Mouse (Mus musculus): ENCODE data around the gene Ggcx.

The Ggcx gene

DNA sequence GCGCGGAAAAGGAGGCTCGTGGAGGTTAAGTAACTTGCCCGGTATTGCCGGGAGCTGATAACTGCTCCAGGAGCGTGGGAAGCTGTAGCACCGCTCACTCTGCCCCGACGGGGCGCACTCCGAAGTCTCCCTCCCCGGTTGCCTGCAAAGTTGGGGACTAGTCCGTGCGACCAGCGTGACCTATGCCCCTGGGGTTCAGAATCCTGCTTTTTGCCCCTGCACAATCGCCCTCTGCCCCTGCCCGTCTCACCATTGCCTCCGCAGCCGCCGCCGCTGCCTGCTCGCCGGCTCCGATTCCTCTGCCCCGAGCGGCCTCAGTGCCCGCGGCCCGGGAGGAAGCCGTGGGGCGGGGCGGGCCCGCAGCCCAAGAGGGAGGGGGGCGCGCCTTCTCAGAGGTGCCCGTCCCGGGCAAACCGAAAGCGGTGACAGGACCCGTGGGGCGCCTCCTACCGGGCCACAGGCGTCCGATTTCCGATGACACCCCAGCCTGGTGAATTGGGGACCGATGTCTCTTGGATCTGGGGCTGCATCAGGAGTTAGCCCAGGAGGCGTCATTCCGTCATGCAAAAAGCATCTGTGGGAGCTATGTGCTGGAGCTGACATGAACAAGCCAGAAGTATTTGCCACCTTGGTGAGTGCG lies 33.9 kb upstream of the Ggcx start, which contains the start of gene Vamp5:
TSS of gene Vamp5 (minus strand) at position 338 of the 640 bp plus-strand sequence.
- H3K27me3 ChIP-seq (ENCODE audit: control insufficient read depth, insufficient read depth, low read length, poor library complexity, severe bottlenecking): no peaks in the 10 kb centered on the region
- DNase-seq (ENCODE audit: low read depth, low spot score): peak; percentile 87
- peaks cover 3% of the 10 kb centered on the region; the same call in 1 of the 2 replicates for H3K36me3 ChIP-seq (ENCODE audit: control insufficient read depth, insufficient read depth, low read length, poor library complexity, severe bottlenecking)

GRCm38 (mm10) chr6:72382494-72382893 lies 31.6 kb upstream of the Ggcx start:
- Histone ChIP-seq H3K27me3 (ENCODE audit: control insufficient read depth, insufficient read depth, low read length, poor library complexity, severe bottlenecking) (no peaks in the 10 kb centered on the region), H3K36me3 (ENCODE audit: control insufficient read depth, insufficient read depth, low read length, poor library complexity, severe bottlenecking) (peaks cover 9% of the 10 kb centered on the region)
- no peak for DNase-seq (ENCODE audit: low read depth, low spot score)

GRCm38 (mm10) chr6:72383142-72383820 lies 30.8 kb upstream of the Ggcx start:
- no peaks in the 10 kb centered on the region for H3K27me3 ChIP-seq (ENCODE audit: control insufficient read depth, insufficient read depth, low read length, poor library complexity, severe bottlenecking)
- no peak for DNase-seq (ENCODE audit: low read depth, low spot score)
- H3K36me3 ChIP-seq (ENCODE audit: control insufficient read depth, insufficient read depth, low read length, poor library complexity, severe bottlenecking): peaks cover 9% of the 10 kb centered on the region

DNA sequence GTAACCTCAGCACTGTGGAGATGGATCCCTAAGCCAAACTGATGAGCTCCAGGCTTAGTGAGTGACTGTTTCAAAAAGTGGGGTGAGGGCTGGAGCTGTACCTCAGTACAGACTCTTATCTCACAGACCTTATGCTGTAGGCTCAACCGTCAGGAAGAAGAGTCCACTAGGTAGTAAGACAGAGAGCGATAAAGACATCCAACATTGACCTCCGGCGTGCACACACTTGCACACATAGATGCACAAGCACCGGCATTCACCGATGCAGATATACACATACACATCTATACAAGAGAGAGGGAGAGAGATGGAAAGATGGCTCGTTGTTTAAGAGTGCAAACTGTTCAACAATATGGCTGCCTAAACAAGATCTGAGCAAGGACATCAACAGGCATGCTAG lies 30.2 kb upstream of the Ggcx start:
- DNase-seq (ENCODE audit: low read depth, low spot score): no peak
- no peaks in the 10 kb centered on the region for H3K27me3 ChIP-seq (ENCODE audit: control insufficient read depth, insufficient read depth, low read length, poor library complexity, severe bottlenecking)
- H3K36me3 ChIP-seq (ENCODE audit: control insufficient read depth, insufficient read depth, low read length, poor library complexity, severe bottlenecking): peaks cover 9% of the 10 kb centered on the region

DNA sequence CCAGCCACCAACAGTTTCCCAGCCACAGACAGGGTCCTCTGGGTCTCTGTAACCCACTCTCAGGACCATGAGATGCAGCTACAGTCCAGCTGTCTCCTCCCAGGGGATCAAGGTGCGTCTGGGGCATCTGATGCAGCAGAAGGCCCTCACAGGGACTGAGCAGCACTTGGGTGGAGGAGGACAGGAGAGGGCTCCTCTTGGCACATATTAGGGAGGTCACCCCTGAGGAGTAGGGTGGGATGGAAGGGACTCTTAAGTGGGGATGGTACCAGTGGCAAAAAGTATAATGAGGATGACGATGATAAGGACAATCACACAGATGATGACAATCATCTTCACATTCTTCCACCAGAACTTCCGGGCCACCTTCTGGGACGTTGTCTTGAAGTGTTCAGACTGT lies 28.9 kb upstream of the Ggcx start:
- H3K36me3 ChIP-seq (ENCODE audit: control insufficient read depth, insufficient read depth, low read length, poor library complexity, severe bottlenecking): peaks cover 9% of the 10 kb centered on the region
- H3K27me3 ChIP-seq (ENCODE audit: control insufficient read depth, insufficient read depth, low read length, poor library complexity, severe bottlenecking): no peaks in the 10 kb centered on the region

GRCm38 (mm10) chr6:72386561-72386960 lies 27.5 kb upstream of the Ggcx start:
- H3K27me3 ChIP-seq (ENCODE audit: control insufficient read depth, insufficient read depth, low read length, poor library complexity, severe bottlenecking): no peaks in the 10 kb centered on the region
- no peak for DNase-seq (ENCODE audit: low read depth, low spot score)
- H3K36me3 ChIP-seq (ENCODE audit: control insufficient read depth, insufficient read depth, low read length, poor library complexity, severe bottlenecking): peaks cover 9% of the 10 kb centered on the region

More for the DNA sequence above, 28.9 kb upstream of the Ggcx start:
- no peak for DNase-seq (ENCODE audit: low read depth, low spot score)

- Histone ChIP-seq H3K27me3 (ENCODE audit: control insufficient read depth, insufficient read depth, low read length, poor library complexity, severe bottlenecking) (no peaks in the 10 kb centered on the region), H3K36me3 (ENCODE audit: control insufficient read depth, insufficient read depth, low read length, poor library complexity, severe bottlenecking) (peaks cover 9% of the 10 kb centered on the region)
- DNase-seq (ENCODE audit: low read depth, low spot score): no peak
Observed at GRCm38 (mm10) chr6:72387816-72388215, 26.3 kb upstream of the Ggcx start.

DNA sequence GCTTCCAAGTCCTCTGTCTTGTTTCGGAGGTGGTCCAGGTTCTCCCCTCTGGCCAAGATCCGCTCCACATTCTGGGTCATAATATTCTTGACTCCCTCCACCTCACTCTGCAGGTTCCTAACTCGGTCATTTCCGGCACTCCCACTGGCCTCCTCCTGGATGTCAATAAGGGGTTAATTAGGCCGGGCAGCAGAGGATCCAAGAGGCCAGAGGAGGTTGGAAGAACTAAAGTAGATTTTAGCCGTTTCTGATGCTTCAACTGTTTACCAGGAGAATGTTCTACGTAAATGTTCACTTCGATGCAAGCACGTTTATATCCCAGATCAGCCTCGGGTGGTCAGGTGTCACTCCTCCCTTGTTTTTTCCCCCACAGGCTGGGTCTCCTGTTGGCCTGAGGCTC lies 25.8 kb upstream of the Ggcx start:
- Histone ChIP-seq H3K27me3 (ENCODE audit: control insufficient read depth, insufficient read depth, low read length, poor library complexity, severe bottlenecking) (no peaks in the 10 kb centered on the region), H3K36me3 (ENCODE audit: control insufficient read depth, insufficient read depth, low read length, poor library complexity, severe bottlenecking) (peaks cover 9% of the 10 kb centered on the region)
- no peak for DNase-seq (ENCODE audit: low read depth, low spot score)

GRCm38 (mm10) chr6:72388791-72389329 lies 25.2 kb upstream of the Ggcx start:
- Histone ChIP-seq H3K27me3 (ENCODE audit: control insufficient read depth, insufficient read depth, low read length, poor library complexity, severe bottlenecking) (no peaks in the 10 kb centered on the region), H3K36me3 (ENCODE audit: control insufficient read depth, insufficient read depth, low read length, poor library complexity, severe bottlenecking) (peaks cover 9% of the 10 kb centered on the region)
- DNase-seq (ENCODE audit: low read depth, low spot score): no peak

- no peaks in the 10 kb centered on the region for H3K27me3 ChIP-seq (ENCODE audit: control insufficient read depth, insufficient read depth, low read length, poor library complexity, severe bottlenecking)
- DNase-seq (ENCODE audit: low read depth, low spot score): peak; percentile 81
- peaks cover 9% of the 10 kb centered on the region for H3K36me3 ChIP-seq (ENCODE audit: control insufficient read depth, insufficient read depth, low read length, poor library complexity, severe bottlenecking)
Observed at GRCm38 (mm10) chr6:72389471-72389940, 24.6 kb upstream of the Ggcx start.

DNA sequence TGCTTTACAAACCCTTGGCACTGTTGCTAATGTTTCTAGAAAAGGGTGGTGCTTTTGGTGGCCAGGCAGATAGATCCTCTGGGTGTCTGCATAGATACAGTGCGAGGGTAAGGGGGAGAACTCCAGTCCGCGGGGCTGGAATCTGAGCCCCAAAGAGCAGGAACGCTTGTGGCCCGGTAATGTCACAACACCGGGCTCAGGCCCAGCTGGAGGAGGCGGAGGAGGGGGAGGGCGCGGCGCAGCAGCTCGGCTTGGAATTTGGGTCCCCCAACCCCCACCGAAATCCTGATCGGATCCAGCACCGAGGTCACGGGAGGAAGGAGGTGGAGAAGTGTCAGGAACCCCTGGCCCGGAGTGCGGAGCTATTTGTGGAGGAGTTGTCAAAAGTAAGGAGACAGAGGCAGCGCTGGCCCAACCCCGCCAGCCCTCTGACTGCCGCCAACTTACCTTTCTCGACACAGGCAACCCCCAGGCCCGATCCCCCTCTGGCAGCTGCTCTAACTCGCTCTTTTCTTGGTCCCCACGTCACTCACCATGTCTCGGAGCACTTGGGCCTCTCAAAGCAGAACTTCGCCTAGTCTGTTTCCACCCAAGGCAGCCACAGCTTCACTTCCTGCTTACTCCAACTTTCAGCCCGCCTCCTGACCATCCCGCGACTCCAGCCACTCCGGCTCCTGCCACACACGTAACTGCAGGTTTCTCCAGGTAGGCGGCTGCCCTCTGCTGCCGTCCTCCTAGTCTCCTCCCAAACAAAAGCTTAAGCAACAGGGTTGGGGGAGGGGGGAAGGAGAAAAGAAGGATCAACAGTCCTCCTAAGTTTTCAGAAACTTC lies 24.0 kb upstream of the Ggcx start, which contains the start of gene Vamp8:
TSS of gene Vamp8 (minus strand) at position 763 of the 831 bp plus-strand sequence.
- Histone ChIP-seq H3K27me3 (ENCODE audit: control insufficient read depth, insufficient read depth, low read length, poor library complexity, severe bottlenecking) (no peaks in the 10 kb centered on the region), H3K36me3 (ENCODE audit: control insufficient read depth, insufficient read depth, low read length, poor library complexity, severe bottlenecking) (peaks cover 7% of the 10 kb centered on the region)
- DNase-seq (ENCODE audit: low read depth, low spot score): peak; percentile 73

GRCm38 (mm10) chr6:72390795-72391521 lies 23.1 kb upstream of the Ggcx start:
- H3K27me3 ChIP-seq (ENCODE audit: control insufficient read depth, insufficient read depth, low read length, poor library complexity, severe bottlenecking): no peaks in the 10 kb centered on the region
- DNase-seq (ENCODE audit: low read depth, low spot score): peak; percentile 50
- no peaks in the 10 kb centered on the region; the same call in 1 of the 2 replicates for H3K36me3 ChIP-seq (ENCODE audit: control insufficient read depth, insufficient read depth, low read length, poor library complexity, severe bottlenecking)

DNA sequence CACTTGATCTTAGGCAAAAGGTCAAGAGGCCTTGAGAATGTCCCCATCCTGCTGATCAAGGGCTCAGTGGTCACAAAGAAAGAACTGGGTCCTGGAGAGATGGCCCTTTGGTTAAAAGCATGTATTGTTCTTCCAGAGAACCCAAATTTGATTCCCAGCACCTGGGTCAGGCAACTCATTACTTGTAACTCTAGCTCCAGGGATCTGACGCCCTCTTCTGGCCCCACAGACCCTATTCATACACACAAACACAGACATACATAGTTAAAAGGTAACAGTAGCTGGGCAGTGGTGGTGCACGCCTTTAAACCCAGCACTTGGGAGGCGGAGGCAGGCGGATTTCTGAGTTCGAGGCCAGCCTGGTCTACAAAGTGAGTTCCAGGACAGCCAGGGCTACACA lies 21.8 kb upstream of the Ggcx start:
- DNase-seq (ENCODE audit: low read depth, low spot score): no peak
- Histone ChIP-seq H3K36me3 (ENCODE audit: control insufficient read depth, insufficient read depth, low read length, poor library complexity, severe bottlenecking) (no peaks in the 10 kb centered on the region; the same call in 1 of the 2 replicates), H3K27me3 (ENCODE audit: control insufficient read depth, insufficient read depth, low read length, poor library complexity, severe bottlenecking) (no peaks in the 10 kb centered on the region)

GRCm38 (mm10) chr6:72396837-72397251 lies 17.3 kb upstream of the Ggcx start:
- Histone ChIP-seq H3K36me3 (ENCODE audit: control insufficient read depth, insufficient read depth, low read length, poor library complexity, severe bottlenecking) (no peaks in the 10 kb centered on the region), H3K27me3 (ENCODE audit: control insufficient read depth, insufficient read depth, low read length, poor library complexity, severe bottlenecking) (no peaks in the 10 kb centered on the region)
- no peak for DNase-seq (ENCODE audit: low read depth, low spot score)

Measured in splenic B cell, adult 2 months (primary cell).